Mouse (Mus musculus) liver, embryonic 14.5 days (tissue): ENCODE data around the gene Dhx37. TPM values are rescaled to one million over a fixed set of nuclear protein-coding genes. Genes with fewer than 3 reads are reported as not detected.

ENCODE experiments used
- ATAC-seq: fragments of 200-750 bp; cut with Nextera tagmentation; 2 replicates; pipeline ENCODE4 v1.8.0; 2017; ENCODE audit warnings: moderate number of reproducible peaks, mild to moderate bottlenecking, moderate library complexity; ENCODE audit not compliant: insufficient read depth
- DNase-seq, 3 experiments: peaks; one replicate each; pipeline ENCODE4 v3.0.0-alpha.2; 2012 to 2013; ENCODE audit warnings: low read depth in 3 of 3, low spot score in 3 of 3
- H3K27ac ChIP-seq: fragments of 300-500 bp; sonication (generic); 2 replicates; pipeline ENCODE4 v1.5.1; 2014; ENCODE audit warnings: moderate library complexity, mild to moderate bottlenecking, control low read depth, inconsistent platforms
- H3K27me3 ChIP-seq: fragments of 300-500 bp; sonication (generic); 2 replicates; pipeline ENCODE4 v1.6.1; 2014; ENCODE audit warnings: mild to moderate bottlenecking, low read length, moderate library complexity; ENCODE audit not compliant: control insufficient read depth, insufficient read depth
- H3K36me3 ChIP-seq: fragments of 300-500 bp; sonication (generic); replicated peaks from 2 replicates; pipeline ENCODE4 v1.6.1; 2014; ENCODE audit warnings: low read depth; ENCODE audit not compliant: control insufficient read depth, insufficient read depth
- H3K4me1 ChIP-seq, 2 experiments: fragments of 200-500 bp in 1 of 2; fragments of 300-500 bp in 1 of 2; sonication (generic) in 1 of 2; replicated peaks; 2 replicates each; pipeline ENCODE4 v1.6.1; 2012 to 2014; ENCODE audit warnings: antibody characterized with exemption in 1 of 2, inconsistent platforms in 1 of 2, low read length in 1 of 2; ENCODE audit not compliant: control insufficient read depth in 2 of 2, insufficient read depth in 2 of 2
- H3K4me2 ChIP-seq: fragments of 300-500 bp; sonication (generic); 2 replicates; pipeline ENCODE4 v1.6.1; 2014; ENCODE audit warnings: low read depth, mild to moderate bottlenecking, control low read depth, moderate library complexity
- H3K4me3 ChIP-seq, 2 experiments: fragments of 200-500 bp in 1 of 2; fragments of 300-500 bp in 1 of 2; sonication (generic) in 1 of 2; 2 replicates each; pipeline ENCODE4 v1.5.1; 2012 to 2014; ENCODE audit warnings: low read depth in 2 of 2, low read length in 2 of 2, mild to moderate bottlenecking in 2 of 2, control low read depth in 1 of 2, inconsistent platforms in 1 of 2, moderate library complexity in 1 of 2; ENCODE audit not compliant: insufficient read depth in 1 of 2
- H3K9ac ChIP-seq: fragments of 300-500 bp; sonication (generic); replicated peaks from 2 replicates; pipeline ENCODE4 v1.6.1; 2014; ENCODE audit warnings: mild to moderate bottlenecking, control low read depth, moderate library complexity
- H3K9me3 ChIP-seq: fragments of 300-500 bp; sonication (generic); 2 replicates; pipeline ENCODE4 v1.6.1; 2016; ENCODE audit warnings: low read length, mixed read lengths; ENCODE audit not compliant: control insufficient read depth
- CTCF ChIP-seq: IDR thresholded peaks from 2 replicates; pipeline ENCODE4 v1.5.1; 2016; ENCODE audit warnings: antibody characterized with exemption, low read depth, control low read depth
- EP300 ChIP-seq: IDR thresholded peaks from 2 replicates; pipeline ENCODE4 v1.6.1; 2016; ENCODE audit warnings: antibody characterized with exemption, low read depth
- WGBS: fragments of 180-500 bp; shearing (Covaris S2); extraction: QIAGEN DNeasy Blood & Tissue Kit; methylation state at CpG from one replicate; pipeline ENCODE4 v1.1.7; 2014; ENCODE audit not compliant: insufficient replicate concordance; 5-methylcytosine and 5-hydroxymethylcytosine counted together
- microRNA-seq: library from miRNA; unstranded; fragments of <30 nt; microRNA quantifications from one replicate; pipeline ENCODE4, GENCODE M21; 2016
- polyA plus RNA-seq, 2 experiments: library from polyadenylated mRNA; depleted of rRNA in 1 of 2; stranded (reverse) in 1 of 2; unstranded in 1 of 2; fragments of >200 nt; fragmentation: Nextera tagmentation in 1 of 2; extraction: Ambion mirVana in 1 of 2; gene quantifications; 2 replicates each; pipeline versions ENCODE4 v1.2.1 to v1.2.3; 2012 to 2014

Dhx37 gene
- polyA plus RNA-seq, 2 experiments = 2.2 to 8.1 TPM

DNA sequence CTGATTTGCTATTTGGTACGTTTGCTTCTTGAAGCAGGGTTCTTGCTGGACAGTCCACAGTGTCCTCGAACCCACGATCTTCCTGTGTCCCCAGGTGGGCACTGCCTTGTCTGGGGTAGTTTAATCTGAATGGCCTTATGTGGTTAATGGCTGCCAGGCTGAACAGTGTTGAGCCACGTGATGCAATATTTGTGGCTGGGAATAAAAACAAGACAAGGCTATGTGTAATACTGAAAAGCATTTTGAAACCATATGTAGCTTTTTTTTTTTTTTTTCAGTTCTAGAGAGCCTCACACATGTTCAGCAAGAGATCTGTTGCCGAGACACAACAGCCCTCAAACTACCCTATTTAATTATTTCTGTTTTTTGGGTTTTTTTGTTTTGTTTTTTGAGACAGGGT, 65.8 kb downstream of the Dhx37 start:
- WGBS = 59% methylated on average over 5 of the region's 5 CpGs
- Histone ChIP-seq H3K4me2 (no peak overlapping the region), H3K27me3 (no peaks in the 10 kb centered on the region; the same call in 1 of the 2 replicates)

GRCm38 (mm10) chr5:125364851-125365429, 69.0 kb downstream of the Dhx37 start:
- Histone ChIP-seq H3K4me3 (no peak overlapping the region), H3K36me3 (no peaks in the 10 kb centered on the region), H3K4me2 (no peak overlapping the region), H3K27ac (no peak overlapping the region), H3K9ac (no peak overlapping the region), H3K4me1 (peaks cover 0 to 2% of the 10 kb centered on the region in 2 experiments; a peak in 2 of 4 replicates), H3K27me3 (no peaks in the 10 kb centered on the region; the same call in 1 of the 2 replicates), H3K9me3 (no peaks in the 10 kb centered on the region)
- ATAC-seq = no peak
- WGBS = 59% methylated on average over 4 of the region's 4 CpGs
- TF ChIP-seq EP300 = no peak
- DNase-seq = no peak

More for the DNA sequence above, 65.8 kb downstream of the Dhx37 start:
- TF ChIP-seq CTCF (no peak), EP300 (no peak)
- Histone ChIP-seq H3K4me1 (no peaks in the 10 kb centered on the region), H3K36me3 (no peaks in the 10 kb centered on the region), H3K9ac (no peak overlapping the region), H3K9me3 (no peaks in the 10 kb centered on the region), H3K27ac (no peak overlapping the region), H3K4me3 (no peak overlapping the region)
- ATAC-seq (no peak), DNase-seq (no peak)

DNA sequence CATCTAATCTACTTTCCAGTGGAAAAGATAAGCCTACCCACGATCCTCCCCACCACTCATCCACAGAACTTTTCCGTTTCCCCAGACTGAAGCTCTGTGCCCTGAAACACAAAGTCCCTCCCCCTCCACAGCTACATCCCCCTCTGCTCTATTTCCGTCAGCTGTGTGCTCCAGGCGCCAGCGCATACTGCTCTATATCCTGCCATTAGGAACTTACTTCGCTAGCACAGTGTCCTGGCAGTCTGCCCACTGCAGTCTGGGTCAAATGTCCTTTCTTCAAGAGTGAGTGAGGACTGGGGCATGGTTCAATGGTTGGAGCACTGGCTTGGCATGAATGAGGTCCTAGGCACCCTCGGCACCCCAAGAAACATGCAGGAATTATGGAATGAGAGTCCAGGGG, 70.0 kb downstream of the Dhx37 start:
- no peaks in the 10 kb centered on the region; the same call in 1 of the 2 replicates for H3K27me3 ChIP-seq
- no peak overlapping the region for H3K27ac ChIP-seq
- no peaks in the 10 kb centered on the region for H3K36me3 ChIP-seq
- WGBS = 34% methylated on average over 7 of the region's 7 CpGs
- ATAC-seq (no peak), DNase-seq (no peak)
- H3K9ac ChIP-seq = no peak overlapping the region
- no peak overlapping the region for H3K4me2 ChIP-seq
- H3K4me1 ChIP-seq = peaks cover 0 to 2% of the 10 kb centered on the region in 2 experiments; a peak in 2 of 4 replicates
- H3K9me3 ChIP-seq = no peaks in the 10 kb centered on the region
- no peak for TF ChIP-seq EP300
- TF ChIP-seq CTCF = no peak
- H3K4me3 ChIP-seq = no peak overlapping the region

Small RNA genes lying within 50 kb of the gene (microRNA-seq; reads per million reads assigned to microRNA genes)
- not detected for gene Gm27551

Other genes with a start within 250 kb of the Dhx37 start
- 50.1 and 54.1 TPM in 2 replicates for gene Scarb1, start 93.0 kb downstream of the Dhx37 start, polyA plus RNA-seq (2012; rRNA removed)
- 41.6 and 50.6 TPM in 2 replicates for gene Scarb1, start 93.0 kb downstream of the Dhx37 start, polyA plus RNA-seq (2014; fragmentation: Nextera tagmentation; extraction: Ambion mirVana)
- 0.05 and 0.10 TPM in 2 replicates for gene Gm10382, start 44.8 kb downstream of the Dhx37 start, polyA plus RNA-seq (2012; rRNA removed)
- gene Gm10382, start 44.8 kb downstream of the Dhx37 start, polyA plus RNA-seq (2014; fragmentation: Nextera tagmentation; extraction: Ambion mirVana) = not detected in 2 replicates
- 155 and 221 TPM in 2 replicates for gene Ubc, start 43.9 kb downstream of the Dhx37 start, polyA plus RNA-seq (2012; rRNA removed)
- gene Ubc, start 43.9 kb downstream of the Dhx37 start, polyA plus RNA-seq (2014; fragmentation: Nextera tagmentation; extraction: Ambion mirVana) = 313 and 374 TPM in 2 replicates
- 3.7 and 4.9 TPM in 2 replicates for gene Bri3bp, start 7.4 kb upstream of the Dhx37 start, polyA plus RNA-seq (2012; rRNA removed)
- 16.4 and 21.1 TPM in 2 replicates for gene Bri3bp, start 7.4 kb upstream of the Dhx37 start, polyA plus RNA-seq (2014; fragmentation: Nextera tagmentation; extraction: Ambion mirVana)
- 11.0 and 11.6 TPM in 2 replicates for gene Aacs, start 41.7 kb upstream of the Dhx37 start, polyA plus RNA-seq (2012; rRNA removed)
- gene Aacs, start 41.7 kb upstream of the Dhx37 start, polyA plus RNA-seq (2014; fragmentation: Nextera tagmentation; extraction: Ambion mirVana) = 13.2 and 13.5 TPM in 2 replicates
- 0.01 TPM in 1 of 2 replicates, not detected in the other for gene Tmem132b, start 97.7 kb upstream of the Dhx37 start, polyA plus RNA-seq (2012; rRNA removed)
- not detected in 2 replicates for gene Tmem132b, start 97.7 kb upstream of the Dhx37 start, polyA plus RNA-seq (2014; fragmentation: Nextera tagmentation; extraction: Ambion mirVana)